Mouse (Mus musculus) brain, embryonic 14.5 days (tissue): ENCODE measurements around the gene Slc35g2.

Source experiments
- CTCF ChIP-seq: fragments of 200-500 bp; IDR thresholded peaks from 2 replicates; pipeline ENCODE4 v1.5.1; 2012; ENCODE audit warnings: inconsistent platforms, mild to moderate bottlenecking, moderate library complexity, borderline replicate concordance; ENCODE audit not compliant: insufficient read depth, insufficient read length; ENCODE audit errors: extremely low read depth
- POLR2A ChIP-seq: fragments of 200-500 bp; IDR thresholded peaks from 2 replicates; pipeline ENCODE4 v1.6.1; 2012; ENCODE audit warnings: mild to moderate bottlenecking, inconsistent platforms, borderline replicate concordance; ENCODE audit not compliant: poor library complexity, insufficient read depth, insufficient read length, severe bottlenecking; ENCODE audit errors: extremely low read depth

DNA sequence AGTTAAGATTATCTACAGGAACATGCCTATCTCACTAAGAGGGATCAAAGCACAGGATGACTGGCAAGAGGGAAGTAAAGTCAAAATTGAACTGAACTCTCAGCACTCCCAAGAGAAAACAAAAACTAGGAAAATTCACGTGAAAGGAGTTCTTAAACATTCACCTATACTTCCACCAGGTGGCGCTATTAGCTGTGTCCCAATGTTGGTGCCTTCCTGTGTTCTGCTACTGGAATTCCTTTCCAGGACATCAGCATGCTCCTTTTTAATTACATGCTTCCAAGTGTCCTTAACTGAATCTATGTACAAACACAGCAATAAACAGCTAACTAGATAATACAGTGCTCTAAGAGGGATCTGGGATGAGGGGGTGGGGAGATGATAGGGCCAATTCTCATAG, 50.3 kb downstream of the Slc35g2 start:
- TF ChIP-seq CTCF (peak; percentile 66; the same call in 1 of the 2 replicates), POLR2A (no peak)
